Mouse (Mus musculus) midbrain, embryonic 16.5 days (tissue): ENCODE results near the gene Invs. TPM values are rescaled to one million over a fixed set of nuclear protein-coding genes. Genes with fewer than 3 reads are reported as not detected.

ENCODE experiments used
- ATAC-seq: fragments of 200-750 bp; cut with Nextera tagmentation; 2 replicates; pipeline ENCODE4 v1.8.0; 2017; ENCODE audit warnings: moderate TSS enrichment
- H3K27ac ChIP-seq: fragments of 300-500 bp; sonication (generic); 2 replicates; pipeline ENCODE4 v1.5.1; 2014; ENCODE audit warnings: mild to moderate bottlenecking, low read length, mixed read lengths
- H3K27me3 ChIP-seq: fragments of 300-500 bp; sonication (generic); 2 replicates; pipeline ENCODE4 v1.6.1; 2014; ENCODE audit warnings: low read depth, low read length, mixed read lengths; ENCODE audit not compliant: control insufficient read depth, insufficient read depth
- H3K36me3 ChIP-seq: fragments of 300-500 bp; sonication (generic); 2 replicates; pipeline ENCODE4 v1.6.1; 2014; ENCODE audit warnings: mild to moderate bottlenecking, low read length, moderate library complexity, mixed read lengths; ENCODE audit not compliant: control insufficient read depth, insufficient read depth
- H3K4me1 ChIP-seq: fragments of 300-500 bp; sonication (generic); 2 replicates; pipeline ENCODE4 v1.6.1; 2014; ENCODE audit warnings: mild to moderate bottlenecking, low read length, mixed read lengths; ENCODE audit not compliant: control insufficient read depth, insufficient read depth
- H3K4me2 ChIP-seq: fragments of 300-500 bp; sonication (generic); 2 replicates; pipeline ENCODE4 v1.6.1; 2014; ENCODE audit warnings: mild to moderate bottlenecking, low read length, mixed read lengths
- H3K4me3 ChIP-seq: fragments of 300-500 bp; sonication (generic); 2 replicates; pipeline ENCODE4 v1.5.1; 2014; ENCODE audit warnings: low read depth, mild to moderate bottlenecking, low read length, moderate library complexity, mixed read lengths
- H3K9ac ChIP-seq: fragments of 300-500 bp; sonication (generic); 2 replicates; pipeline ENCODE4 v1.6.1; 2014; ENCODE audit warnings: low read depth, low read length, mixed read lengths
- H3K9me3 ChIP-seq: fragments of 300-500 bp; sonication (generic); replicated peaks from 2 replicates; pipeline ENCODE4 v1.6.1; 2014; ENCODE audit warnings: mild to moderate bottlenecking, low read length, mixed read lengths; ENCODE audit not compliant: control insufficient read depth, poor library complexity, severe bottlenecking
- WGBS: fragments of 180-500 bp; shearing (Covaris S2); extraction: QIAGEN DNeasy Blood & Tissue Kit; methylation state at CpG from one replicate; pipeline ENCODE4 v1.1.7; 2014; 5-methylcytosine and 5-hydroxymethylcytosine counted together
- polyA plus RNA-seq: library from polyadenylated mRNA; unstranded; fragments of >200 nt; fragmentation: Nextera tagmentation; extraction: Ambion mirVana; gene quantifications from 2 replicates; pipeline ENCODE4 v1.2.1, GENCODE M21; 2015

Invs gene
- polyA plus RNA-seq, result 6.6 and 8.1 TPM in 2 replicates

DNA sequence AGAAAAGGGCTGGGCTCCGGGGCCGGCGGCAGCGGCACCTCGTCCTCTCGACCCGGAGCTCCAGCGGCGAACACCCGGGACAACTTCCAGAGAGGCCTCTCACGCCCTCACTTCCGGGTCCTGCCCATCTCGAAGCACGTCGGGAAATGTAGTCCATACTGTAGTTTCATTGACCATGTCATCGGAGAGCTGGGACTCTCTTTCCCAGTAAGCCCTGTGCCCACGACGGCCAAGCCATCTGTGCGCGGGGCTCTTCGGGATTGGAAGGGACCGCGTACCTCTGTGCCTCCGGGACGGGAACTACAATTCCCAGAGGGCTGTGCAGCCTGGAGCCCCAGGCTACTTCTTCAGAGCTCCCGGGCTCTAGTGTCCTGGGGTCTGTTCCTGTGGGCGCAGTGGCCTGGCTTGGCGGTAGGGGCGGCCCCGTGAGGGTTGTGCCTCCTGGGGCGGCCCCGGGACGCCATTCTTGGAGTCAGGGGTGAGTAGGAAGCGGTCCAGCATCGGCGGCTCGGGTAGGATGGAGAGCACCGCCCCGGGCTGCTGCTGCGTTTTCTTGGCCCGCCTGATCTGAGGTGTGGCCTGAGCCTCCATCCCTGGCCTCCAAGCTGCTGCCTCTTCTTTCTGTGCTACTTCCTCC, at the start of gene Invs, which contains the start of gene Erp44:
TSS of gene Invs (plus strand) at position 263 of the 637 bp plus-strand sequence.
TSS of gene Erp44 (minus strand) at position 61 of the 637 bp plus-strand sequence.
- 0% methylated on average over 41 of the region's 41 CpGs for WGBS

DNA sequence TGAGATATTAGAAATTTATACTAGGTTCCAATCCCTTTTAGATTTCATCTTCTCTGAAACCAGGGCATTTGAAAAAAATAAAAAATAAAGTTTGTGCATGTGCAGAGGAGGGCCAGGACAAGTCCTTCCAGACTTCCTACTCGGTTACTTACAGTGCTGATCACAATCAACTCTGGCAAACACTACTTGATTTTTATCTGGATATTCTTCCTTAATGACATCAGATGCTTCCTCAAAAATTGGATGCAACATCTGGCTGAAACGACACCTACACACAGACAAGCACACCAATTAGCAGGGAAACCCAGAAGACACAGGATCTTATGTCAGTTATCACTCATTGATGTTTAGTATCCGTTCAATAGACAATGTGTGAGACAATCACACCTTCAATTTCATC, 42.8 kb upstream of the Invs start:
- Histone ChIP-seq H3K27ac (no peak overlapping the region), H3K4me3 (no peak overlapping the region), H3K9me3 (no peaks in the 10 kb centered on the region), H3K36me3 (no peaks in the 10 kb centered on the region), H3K4me1 (no peaks in the 10 kb centered on the region), H3K4me2 (no peak overlapping the region), H3K9ac (no peak overlapping the region), H3K27me3 (no peaks in the 10 kb centered on the region)
- no peak for ATAC-seq
- WGBS, result 93% methylated on average over 3 of the region's 3 CpGs

More for the DNA sequence above, at the start of gene Invs, which contains the start of gene Erp44:
- H3K4me2 ChIP-seq, result peak within 1 kb of the TSS; percentile 96
- H3K36me3 ChIP-seq, result no peaks in the 10 kb centered on the region
- ATAC-seq, result peak; percentile 100
- no peaks in the 10 kb centered on the region for H3K9me3 ChIP-seq
- H3K4me3 ChIP-seq, result peak within 1 kb of the TSS; percentile 98
- H3K27me3 ChIP-seq, result no peaks in the 10 kb centered on the region
- peak within 1 kb of the TSS; percentile 71 for H3K27ac ChIP-seq
- peak within 1 kb of the TSS; percentile 91 for H3K9ac ChIP-seq
- H3K4me1 ChIP-seq, result peaks cover 18% of the 10 kb centered on the region

DNA sequence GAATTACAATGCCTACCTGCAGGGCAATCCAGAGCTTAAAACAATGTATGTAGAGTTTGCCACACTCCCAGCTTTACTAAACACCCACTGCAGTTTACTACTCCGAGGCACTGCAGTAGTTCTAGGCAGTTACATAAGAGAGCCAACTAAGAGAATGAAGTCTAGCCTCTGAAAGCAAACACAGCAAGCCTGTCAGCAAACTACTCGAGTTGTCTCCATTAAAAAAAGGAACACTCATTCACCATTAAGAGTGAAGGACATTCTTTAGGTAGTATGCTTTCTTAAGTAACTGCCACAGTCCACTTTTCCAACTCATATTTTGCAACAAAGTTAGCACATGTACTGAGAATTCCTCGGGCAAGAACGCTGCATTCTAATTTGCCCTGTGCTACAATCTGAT, 40.5 kb upstream of the Invs start:
- Histone ChIP-seq H3K9ac (no peak overlapping the region), H3K27ac (no peak overlapping the region), H3K4me2 (no peak overlapping the region), H3K36me3 (no peaks in the 10 kb centered on the region), H3K27me3 (no peaks in the 10 kb centered on the region), H3K4me1 (no peaks in the 10 kb centered on the region), H3K9me3 (no peaks in the 10 kb centered on the region), H3K4me3 (no peak overlapping the region)
- WGBS, result 90% methylated on average over 4 of the region's 4 CpGs
- ATAC-seq, result no peak

DNA sequence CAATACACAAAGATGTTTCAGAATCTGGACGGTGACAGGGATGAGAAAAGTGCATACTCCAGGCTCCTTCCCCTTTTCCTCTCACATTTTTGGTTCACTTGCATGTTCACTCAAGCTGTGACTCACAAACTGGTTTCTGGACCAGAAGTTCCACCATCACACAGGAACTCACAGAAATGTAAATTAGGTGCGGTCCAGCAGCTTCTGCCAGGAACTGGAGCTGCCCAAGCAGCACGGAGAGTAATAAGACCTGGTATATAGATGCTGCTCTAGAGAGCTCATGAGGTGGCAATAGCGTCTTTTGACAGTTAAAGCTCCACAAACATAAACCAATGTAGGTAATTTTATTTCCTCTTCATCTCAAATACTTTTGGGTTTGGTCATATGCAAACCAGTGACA, 37.1 kb upstream of the Invs start:
- Histone ChIP-seq H3K9me3 (no peaks in the 10 kb centered on the region), H3K27me3 (no peaks in the 10 kb centered on the region), H3K4me3 (no peak overlapping the region), H3K4me2 (no peak overlapping the region), H3K4me1 (no peaks in the 10 kb centered on the region), H3K36me3 (no peaks in the 10 kb centered on the region), H3K9ac (no peak overlapping the region), H3K27ac (no peak overlapping the region)
- WGBS, result 97% methylated on average over 4 of the region's 4 CpGs
- no peak for ATAC-seq

DNA sequence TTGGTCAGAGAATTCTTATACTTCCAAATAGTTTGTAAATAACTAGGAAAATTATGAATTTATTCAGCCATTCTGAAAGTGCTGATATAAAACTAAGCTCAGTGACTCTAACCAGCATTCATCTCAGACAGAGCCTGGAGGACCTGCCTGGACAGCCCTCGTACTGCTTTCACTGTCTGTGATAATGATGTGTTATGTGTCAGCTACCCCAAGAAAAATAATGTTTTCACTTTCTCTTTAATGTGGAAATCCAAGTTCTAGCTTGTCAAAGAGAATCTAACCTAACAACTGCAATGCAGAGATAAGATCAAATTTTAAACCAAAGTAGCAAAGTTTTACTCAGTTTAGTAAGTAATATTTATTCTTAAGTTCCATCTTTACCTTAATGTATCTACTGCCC, 35.8 kb upstream of the Invs start:
- ATAC-seq, result no peak
- H3K4me3 ChIP-seq, result no peak overlapping the region
- H3K4me1 ChIP-seq, result no peaks in the 10 kb centered on the region
- H3K27me3 ChIP-seq, result no peaks in the 10 kb centered on the region
- H3K36me3 ChIP-seq, result no peaks in the 10 kb centered on the region
- WGBS, result 59% methylated on average over 1 of the region's 1 CpGs
- H3K4me2 ChIP-seq, result no peak overlapping the region
- no peaks in the 10 kb centered on the region for H3K9me3 ChIP-seq
- no peak overlapping the region for H3K27ac ChIP-seq
- no peak overlapping the region for H3K9ac ChIP-seq

DNA sequence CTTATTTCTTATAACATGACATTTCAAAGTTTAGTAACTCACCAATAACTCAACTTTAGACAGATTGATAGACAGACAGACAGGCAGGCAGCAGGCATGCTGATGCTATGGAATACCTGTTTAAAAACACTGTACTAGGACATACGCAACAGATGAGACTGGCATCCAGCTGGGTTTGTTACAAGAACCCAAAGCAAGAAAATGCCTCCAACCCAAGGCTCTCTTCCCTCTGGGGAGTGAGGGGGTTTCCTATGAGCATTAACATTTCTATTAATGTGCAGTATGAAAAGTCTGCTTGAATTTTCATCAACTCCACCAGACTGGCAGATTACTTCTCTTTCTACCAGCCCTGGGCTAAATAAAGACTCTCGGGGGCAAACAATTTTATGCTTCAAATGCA, 35.3 kb upstream of the Invs start:
- ATAC-seq, result no peak
- H3K27me3 ChIP-seq, result no peaks in the 10 kb centered on the region
- H3K4me3 ChIP-seq, result no peak overlapping the region
- H3K9ac ChIP-seq, result no peak overlapping the region
- H3K4me1 ChIP-seq, result no peaks in the 10 kb centered on the region
- no peak overlapping the region for H3K4me2 ChIP-seq
- 77% methylated on average over 2 of the region's 2 CpGs for whole genome bisulfite sequencing
- no peaks in the 10 kb centered on the region for H3K36me3 ChIP-seq
- H3K9me3 ChIP-seq, result no peaks in the 10 kb centered on the region
- no peak overlapping the region for H3K27ac ChIP-seq

DNA sequence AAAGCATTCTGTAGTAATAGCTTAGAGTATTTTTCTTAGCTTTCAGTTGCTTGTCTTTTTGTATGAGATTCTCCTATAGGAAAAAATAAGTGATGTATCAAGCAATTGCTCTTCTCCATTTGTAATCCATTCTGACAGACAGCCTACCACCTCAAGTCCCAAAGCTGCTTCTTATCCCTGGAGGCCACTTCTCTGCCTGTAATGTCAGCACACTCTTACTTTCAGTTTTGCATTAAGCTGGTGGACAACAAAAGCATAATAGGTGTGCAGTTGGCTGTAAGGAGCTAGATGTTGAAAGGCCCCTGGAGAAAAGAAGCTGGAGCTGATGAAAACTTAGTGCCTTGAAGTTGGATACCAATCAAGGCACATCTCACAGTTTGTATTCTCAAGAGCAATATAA, 26.3 kb upstream of the Invs start:
- H3K27ac ChIP-seq, result no peak overlapping the region
- no peak overlapping the region for H3K4me2 ChIP-seq
- H3K9ac ChIP-seq, result no peak overlapping the region
- no peaks in the 10 kb centered on the region for H3K4me1 ChIP-seq
- H3K27me3 ChIP-seq, result no peaks in the 10 kb centered on the region
- ATAC-seq, result no peak
- no peaks in the 10 kb centered on the region for H3K9me3 ChIP-seq
- H3K4me3 ChIP-seq, result no peak overlapping the region
- H3K36me3 ChIP-seq, result no peaks in the 10 kb centered on the region

DNA sequence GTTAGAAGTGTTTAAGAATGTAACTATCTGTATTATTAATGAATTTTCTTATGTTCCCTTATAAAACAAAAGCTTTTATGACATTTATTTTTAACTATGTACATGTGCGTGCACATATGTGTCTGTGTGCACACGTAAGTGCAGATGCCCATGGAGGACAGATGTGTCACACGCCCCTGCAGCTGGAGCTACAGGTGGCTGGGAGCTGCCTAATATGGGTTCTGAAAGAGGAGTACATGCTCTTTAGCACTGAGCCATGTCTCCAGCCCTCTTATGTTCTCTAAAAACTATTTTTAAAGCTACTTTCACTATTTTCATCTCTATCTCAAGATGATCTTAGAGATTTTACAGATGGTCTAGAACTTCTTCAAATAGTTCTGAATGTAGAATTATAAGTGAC, 21.5 kb upstream of the Invs start:
- Histone ChIP-seq H3K36me3 (no peaks in the 10 kb centered on the region), H3K4me3 (no peak overlapping the region), H3K9me3 (no peaks in the 10 kb centered on the region), H3K4me1 (no peaks in the 10 kb centered on the region), H3K4me2 (no peak overlapping the region), H3K27me3 (no peaks in the 10 kb centered on the region), H3K27ac (no peak overlapping the region), H3K9ac (no peak overlapping the region)
- 96% methylated on average over 3 of the region's 3 CpGs for WGBS
- ATAC-seq, result no peak

DNA sequence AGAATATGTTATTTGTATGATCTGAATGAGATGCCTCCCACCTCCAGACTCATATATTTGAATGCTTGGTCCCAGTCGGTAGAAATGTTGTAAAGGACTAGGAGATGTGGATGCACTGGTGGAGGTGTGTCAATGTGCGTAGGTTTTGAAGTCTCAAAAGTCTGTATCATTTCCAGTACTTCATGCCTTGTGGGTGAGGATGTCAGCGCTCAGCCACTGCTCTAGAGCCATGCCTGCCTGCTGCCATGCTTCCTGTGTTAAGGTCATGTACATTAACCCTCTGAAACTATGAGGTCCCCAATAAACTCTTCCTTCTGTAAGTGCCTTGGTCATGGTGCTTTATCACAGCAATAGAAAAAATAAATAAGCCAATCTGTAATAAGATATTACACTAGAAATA, 11.9 kb upstream of the Invs start:
- Histone ChIP-seq H3K4me3 (no peak overlapping the region), H3K27ac (no peak overlapping the region), H3K4me2 (no peak overlapping the region), H3K36me3 (no peaks in the 10 kb centered on the region), H3K4me1 (peaks cover 2% of the 10 kb centered on the region; the same call in 1 of the 2 replicates), H3K27me3 (no peaks in the 10 kb centered on the region), H3K9ac (no peak overlapping the region), H3K9me3 (no peaks in the 10 kb centered on the region)
- ATAC-seq, result no peak
- WGBS, result 95% methylated on average over 3 of the region's 3 CpGs
